Mouse (Mus musculus) limb, embryonic 14.5 days (tissue): ENCODE data around the gene Zmiz1. TPM values are rescaled to one million over a fixed set of nuclear protein-coding genes. Genes with fewer than 3 reads are reported as not detected.

ENCODE experiments used
- ATAC-seq: fragments of 200-750 bp; cut with Nextera tagmentation; 2 replicates; pipeline ENCODE4 v1.8.0; 2017; ENCODE audit warnings: low read depth, moderate number of reproducible peaks, moderate TSS enrichment; ENCODE audit not compliant: low FRiP score
- DNase-seq: peaks from one replicate; pipeline ENCODE4 v3.0.0-alpha.2; 2015; ENCODE audit warnings: low spot score
- H3K27ac ChIP-seq: fragments of 300-500 bp; sonication (generic); replicated peaks from 2 replicates; pipeline ENCODE4 v1.5.1; 2014; ENCODE audit warnings: low read depth, mild to moderate bottlenecking, low read length, moderate library complexity, mixed read lengths
- H3K27me3 ChIP-seq: fragments of 300-500 bp; sonication (generic); 2 replicates; pipeline ENCODE4 v1.6.1; 2014; ENCODE audit warnings: low read length, mixed read lengths; ENCODE audit not compliant: control insufficient read depth, insufficient read depth
- H3K36me3 ChIP-seq: fragments of 300-500 bp; sonication (generic); 2 replicates; pipeline ENCODE4 v1.6.1; 2014; ENCODE audit warnings: mild to moderate bottlenecking, low read length, moderate library complexity, mixed read lengths; ENCODE audit not compliant: control insufficient read depth, insufficient read depth
- H3K4me1 ChIP-seq: fragments of 300-500 bp; sonication (generic); 2 replicates; pipeline ENCODE4 v1.6.1; 2014; ENCODE audit warnings: antibody characterized with exemption, low read length, mixed read lengths; ENCODE audit not compliant: control insufficient read depth, insufficient read depth
- H3K4me2 ChIP-seq: fragments of 300-500 bp; sonication (generic); replicated peaks from 2 replicates; pipeline ENCODE4 v1.6.1; 2014; ENCODE audit warnings: low read depth, mild to moderate bottlenecking, low read length, moderate library complexity; ENCODE audit not compliant: severe bottlenecking
- H3K4me3 ChIP-seq: fragments of 300-500 bp; sonication (generic); replicated peaks from 2 replicates; pipeline ENCODE4 v1.5.1; 2014; ENCODE audit warnings: low read length
- H3K9ac ChIP-seq: fragments of 300-500 bp; sonication (generic); 2 replicates; pipeline ENCODE4 v1.6.1; 2014; ENCODE audit warnings: mild to moderate bottlenecking, low read depth, low read length, moderate library complexity; ENCODE audit not compliant: severe bottlenecking
- H3K9me3 ChIP-seq: fragments of 300-500 bp; sonication (generic); 2 replicates; pipeline ENCODE4 v1.6.1; 2016; ENCODE audit warnings: low read length; ENCODE audit not compliant: control insufficient read depth
- POLR2A ChIP-seq: fragments of 200-500 bp; IDR thresholded peaks from 2 replicates; pipeline ENCODE4 v1.8.0; 2012; ENCODE audit warnings: inconsistent platforms, mild to moderate bottlenecking, moderate library complexity, borderline replicate concordance; ENCODE audit not compliant: insufficient read depth, insufficient read length; ENCODE audit errors: extremely low read depth
- WGBS: fragments of 180-500 bp; shearing (Covaris S2); extraction: QIAGEN DNeasy Blood & Tissue Kit; methylation state at CpG from one replicate; pipeline ENCODE4 v1.1.7; 2014; 5-methylcytosine and 5-hydroxymethylcytosine counted together
- polyA plus RNA-seq, 2 experiments: library from polyadenylated mRNA; depleted of rRNA in 1 of 2; stranded (reverse) in 1 of 2; unstranded in 1 of 2; fragments of >200 nt; fragmentation: Nextera tagmentation in 1 of 2; extraction: Ambion mirVana in 1 of 2; gene quantifications; 2 replicates each; pipeline versions ENCODE4 v1.2.1 to v1.2.3; 2012 to 2014

The Zmiz1 gene
- 81.2 and 117 TPM in 2 replicates for polyA plus RNA-seq (2012; rRNA removed)
- 61.8 and 75.8 TPM in 2 replicates for polyA plus RNA-seq (2014; fragmentation: Nextera tagmentation; extraction: Ambion mirVana)

DNA sequence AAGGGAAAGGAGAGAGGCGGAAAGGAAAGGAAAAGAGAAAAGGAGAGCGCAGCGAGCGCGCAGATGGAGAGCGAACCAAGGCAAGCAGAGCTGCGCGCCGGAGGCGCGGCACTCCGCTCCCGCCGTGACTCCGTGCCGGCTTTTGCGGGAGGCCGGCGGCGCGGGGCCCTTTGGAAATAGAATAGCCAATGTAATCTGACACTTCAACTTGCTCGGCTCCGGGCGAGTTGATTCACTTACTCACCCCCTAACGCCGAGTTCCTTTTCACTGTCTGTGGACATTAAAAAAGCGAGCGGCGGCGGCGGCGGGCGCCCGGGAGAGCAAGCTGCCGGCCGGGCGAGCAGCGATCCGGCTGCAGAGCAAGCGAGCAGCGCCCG is at the start of gene Zmiz1:
TSS of gene Zmiz1 (plus strand) at position 170 of the 378 bp plus-strand sequence.
- Histone ChIP-seq H3K36me3 (no peaks in the 10 kb centered on the region), H3K9ac (peak within 1 kb of the TSS; percentile 99), H3K4me1 (peaks cover 38% of the 10 kb centered on the region), H3K4me2 (peak within 1 kb of the TSS; percentile 92), H3K4me3 (peak within 1 kb of the TSS; percentile 95), H3K27ac (peak within 1 kb of the TSS; percentile 100), H3K27me3 (no peaks in the 10 kb centered on the region), H3K9me3 (no peaks in the 10 kb centered on the region)
- peak; percentile 92 for DNase-seq
- TF ChIP-seq POLR2A, result no peak; the same call in 1 of the 2 replicates
- WGBS, result under 1% methylated on average over 31 of the region's 42 CpGs
- ATAC-seq, result peak; percentile 63

- no peaks in the 10 kb centered on the region for H3K4me1 ChIP-seq
- WGBS, result 83% methylated on average over 9 of the region's 9 CpGs
- H3K36me3 ChIP-seq, result no peaks in the 10 kb centered on the region
- H3K27me3 ChIP-seq, result no peaks in the 10 kb centered on the region
- no peak overlapping the region for H3K4me2 ChIP-seq
- DNase-seq (no peak), ATAC-seq (no peak)
- TF ChIP-seq POLR2A, result no peak
- no peak overlapping the region for H3K4me3 ChIP-seq
- H3K9me3 ChIP-seq, result no peaks in the 10 kb centered on the region
- H3K27ac ChIP-seq, result no peak overlapping the region
- no peak overlapping the region for H3K9ac ChIP-seq
These were observed 47.0 kb upstream of the Zmiz1 start for GRCm38 (mm10) chr14:25411848-25412527.

DNA sequence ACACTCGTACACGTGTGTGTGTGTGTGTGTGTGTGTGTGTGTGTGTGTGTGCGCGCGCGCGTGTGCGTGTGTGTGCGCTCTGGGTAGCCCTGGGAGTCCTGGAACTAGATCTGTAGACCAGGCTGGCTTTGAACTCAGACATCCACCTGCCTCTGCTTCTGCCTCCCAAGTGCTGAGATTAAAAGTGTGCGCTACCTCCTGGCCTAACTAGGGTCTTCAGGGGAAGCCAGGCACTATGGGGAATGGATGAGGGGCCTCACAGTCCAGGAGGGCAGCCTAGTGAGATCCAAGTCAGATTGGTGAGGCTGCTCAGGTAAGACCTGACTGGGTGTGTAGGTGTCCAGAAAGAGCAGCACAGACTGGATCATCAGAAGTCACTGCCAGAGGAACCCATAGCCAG is 46.2 kb upstream of the Zmiz1 start:
- no peak overlapping the region for H3K9ac ChIP-seq
- no peak overlapping the region for H3K27ac ChIP-seq
- H3K4me1 ChIP-seq, result no peaks in the 10 kb centered on the region
- H3K4me3 ChIP-seq, result no peak overlapping the region
- TF ChIP-seq POLR2A, result no peak
- no peaks in the 10 kb centered on the region for H3K27me3 ChIP-seq
- DNase-seq (no peak), ATAC-seq (no peak)
- WGBS, result 93% methylated on average over 10 of the region's 10 CpGs
- H3K36me3 ChIP-seq, result no peaks in the 10 kb centered on the region
- no peak overlapping the region for H3K4me2 ChIP-seq
- H3K9me3 ChIP-seq, result no peaks in the 10 kb centered on the region

DNA sequence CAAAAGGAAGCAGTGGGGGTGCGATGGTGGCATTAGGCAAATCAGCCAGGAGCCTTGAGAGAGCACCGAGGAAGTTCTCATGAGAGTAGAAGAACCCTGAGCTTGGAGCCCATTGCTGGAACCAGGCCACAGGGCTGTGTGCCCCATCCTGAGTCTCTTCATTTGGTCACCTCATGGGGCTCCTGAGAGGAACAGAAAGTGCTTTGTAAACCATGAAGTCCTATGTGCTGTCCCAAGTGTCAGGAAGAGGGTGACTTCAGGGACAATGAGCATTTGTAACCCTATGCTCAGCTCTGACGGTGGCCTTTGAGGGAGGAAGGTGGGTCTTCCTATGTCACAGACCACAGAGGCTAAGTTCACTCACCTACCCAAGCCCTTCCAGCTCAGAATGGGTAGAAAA is 45.5 kb upstream of the Zmiz1 start:
- Histone ChIP-seq H3K36me3 (no peaks in the 10 kb centered on the region), H3K27me3 (no peaks in the 10 kb centered on the region), H3K4me1 (no peaks in the 10 kb centered on the region), H3K9me3 (no peaks in the 10 kb centered on the region), H3K27ac (no peak overlapping the region), H3K9ac (no peak overlapping the region), H3K4me3 (no peak overlapping the region), H3K4me2 (no peak overlapping the region)
- no peak for DNase-seq
- 57% methylated on average over 3 of the region's 3 CpGs for WGBS
- ATAC-seq, result no peak
- TF ChIP-seq POLR2A, result no peak

GRCm38 (mm10) chr14:25414115-25414514 is 44.9 kb upstream of the Zmiz1 start:
- no peak overlapping the region for H3K4me2 ChIP-seq
- 83% methylated on average over 4 of the region's 4 CpGs for WGBS
- DNase-seq, result no peak
- H3K36me3 ChIP-seq, result no peaks in the 10 kb centered on the region
- no peaks in the 10 kb centered on the region for H3K9me3 ChIP-seq
- H3K9ac ChIP-seq, result no peak overlapping the region
- H3K4me3 ChIP-seq, result no peak overlapping the region
- ATAC-seq, result no peak
- no peaks in the 10 kb centered on the region for H3K27me3 ChIP-seq
- no peaks in the 10 kb centered on the region for H3K4me1 ChIP-seq
- TF ChIP-seq POLR2A, result no peak
- no peak overlapping the region for H3K27ac ChIP-seq
